In genomic region chr11:88572461-88572860, GRCm38 (mm10) we compare ENCODE assay signal across 15 mouse cellular contexts.
DNase-seq lines count a peak whose midpoint lies in the region; ATAC-seq and TF ChIP-seq lines count a peak whose summit lies in the region.
"Had no signal": no experiment of that assay in that cellular context is flagged by ENCODE, and none has a peak within 500 bp of the region (broad histone marks: within the 10 kb centered on the region; RNA-seq: fewer than 3 reads in every experiment).

No protein-coding gene starts in this region.

- H3ac ChIP-seq in myocyte (ENCODE audit: control insufficient read depth, insufficient read length) = no peak overlapping the region

- no peaks in the 10 kb centered on the region for H3K9me3 ChIP-seq in kidney, embryonic 15.5 days (replicated peaks)
- no peaks in the 10 kb centered on the region for H3K9me3 ChIP-seq in embryonic facial prominence, embryonic 11.5 days (replicated peaks; ENCODE audit: control insufficient read depth, low read length)
- no peaks in the 10 kb centered on the region for H3K9me3 ChIP-seq in hindbrain, embryonic 16.5 days (ENCODE audit: control insufficient read depth, low read length)
- H3K9me3 ChIP-seq: heart, embryonic 12.5 days had no signal

- DNase-seq in kidney, adult 8-10 months = no peak
- peak; percentile 70 for DNase-seq in embryonic facial prominence, embryonic 11.5 days (ENCODE audit: low spot score)
- no peak for DNase-seq in cerebellum, postnatal 36 days
- no peak for DNase-seq in cerebellum, adult 9-11 months
- DNase-seq: cerebellum, postnatal 25 days; gastrocnemius, postnatal 10 days; liver; lung, embryonic 14.5 days; thymus, postnatal 25 days had no signal

- H3K79me2 ChIP-seq in myocyte (ENCODE audit: control insufficient read depth, insufficient read depth) = peaks cover 44% of the 10 kb centered on the region

- 70% methylated on average over 11 of the region's 11 CpGs for WGBS in kidney, embryonic 15.5 days
- 55% methylated on average over 11 of the region's 11 CpGs for WGBS in embryonic facial prominence, embryonic 11.5 days
- 43% methylated on average over 11 of the region's 11 CpGs for WGBS in hindbrain, embryonic 16.5 days

- peaks cover 56% of the 10 kb centered on the region for H3K4me1 ChIP-seq in kidney, embryonic 15.5 days
- H3K4me1 ChIP-seq in embryonic facial prominence, embryonic 11.5 days (ENCODE audit: control insufficient read depth, insufficient read depth, low read length) = peaks cover 3% of the 10 kb centered on the region
- H3K4me1 ChIP-seq in hindbrain, embryonic 16.5 days (ENCODE audit: control insufficient read depth, insufficient read depth, low read depth, low read length) = peaks cover 53% of the 10 kb centered on the region

- H3K27ac ChIP-seq in kidney, embryonic 15.5 days = peak overlapping the region; percentile 18; the same call in 1 of the 2 replicates
- H3K27ac ChIP-seq in embryonic facial prominence, embryonic 11.5 days (replicated peaks; ENCODE audit: low read depth, low read length) = no peak overlapping the region
- no peak overlapping the region for H3K27ac ChIP-seq in hindbrain, embryonic 16.5 days (ENCODE audit: low read depth, low read length)

- no peak for TF ChIP-seq POLR2A in myocyte (IDR thresholded peaks at IDR 0.05; ENCODE audit: insufficient read length, low read depth)

- H3K9ac ChIP-seq in kidney, embryonic 15.5 days = no peak overlapping the region
- H3K9ac ChIP-seq in embryonic facial prominence, embryonic 11.5 days (replicated peaks; ENCODE audit: low read length) = no peak overlapping the region
- no peak overlapping the region for H3K9ac ChIP-seq in hindbrain, embryonic 16.5 days (ENCODE audit: low read depth, low read length)
- H3K9ac ChIP-seq: heart, embryonic 12.5 days; lung, embryonic 14.5 days had no signal

- no peaks in the 10 kb centered on the region for H3K27me3 ChIP-seq in kidney, embryonic 15.5 days
- H3K27me3 ChIP-seq in embryonic facial prominence, embryonic 11.5 days (ENCODE audit: control insufficient read depth, insufficient read depth, low read length) = no peaks in the 10 kb centered on the region
- no peaks in the 10 kb centered on the region for H3K27me3 ChIP-seq in hindbrain, embryonic 16.5 days (replicated peaks; ENCODE audit: control insufficient read depth, insufficient read depth, low read length)
- no peaks in the 10 kb centered on the region for H3K27me3 ChIP-seq in myocyte (ENCODE audit: control insufficient read depth, insufficient read depth, insufficient read length)
- H3K27me3 ChIP-seq: heart, embryonic 12.5 days had no signal

- ATAC-seq in kidney, embryonic 15.5 days (replicated peaks; ENCODE audit: low FRiP score) = no peak
- ATAC-seq in embryonic facial prominence, embryonic 11.5 days (replicated peaks; ENCODE audit: insufficient number of reproducible peaks, low FRiP score, low TSS enrichment, low read depth) = no peak; the same call in 1 of the 2 replicates
- peak; percentile 15; the same call in 1 of the 2 replicates for ATAC-seq in hindbrain, embryonic 16.5 days
- ATAC-seq: CD4-positive, CD25-positive, alpha-beta regulatory T cell, adult 4 months had no signal

- 0 out of 2 replicates have a peak, but pooled peaks cover 11% of the 10 kb centered on the region for H3K36me3 ChIP-seq in kidney, embryonic 15.5 days
- H3K36me3 ChIP-seq in embryonic facial prominence, embryonic 11.5 days (replicated peaks; ENCODE audit: control insufficient read depth, insufficient read depth, low read depth, low read length) = no peaks in the 10 kb centered on the region
- no peaks in the 10 kb centered on the region for H3K36me3 ChIP-seq in hindbrain, embryonic 16.5 days (ENCODE audit: control insufficient read depth, insufficient read depth, low read length)
- H3K36me3 ChIP-seq in myocyte (ENCODE audit: control insufficient read depth, insufficient read depth) = no peaks in the 10 kb centered on the region
- H3K36me3 ChIP-seq: heart, embryonic 12.5 days had no signal

- H3K4me2 ChIP-seq in kidney, embryonic 15.5 days = no peak overlapping the region
- no peak overlapping the region for H3K4me2 ChIP-seq in embryonic facial prominence, embryonic 11.5 days (ENCODE audit: low read depth, low read length)
- no peak overlapping the region for H3K4me2 ChIP-seq in hindbrain, embryonic 16.5 days (ENCODE audit: low read length)
- peak overlapping the region; percentile 16 for H3K4me2 ChIP-seq in myocyte (ENCODE audit: low read depth)
- H3K4me2 ChIP-seq: heart, embryonic 12.5 days; lung, embryonic 14.5 days had no signal

- H3K4me3 ChIP-seq in kidney, embryonic 15.5 days (replicated peaks) = no peak overlapping the region
- no peak overlapping the region for H3K4me3 ChIP-seq in embryonic facial prominence, embryonic 11.5 days (ENCODE audit: low read depth, low read length)
- H3K4me3 ChIP-seq in hindbrain, embryonic 16.5 days (ENCODE audit: low read length) = no peak overlapping the region
- H3K4me3 ChIP-seq in myocyte = no peak overlapping the region
- H3K4me3 ChIP-seq: erythroblast, embryonic 14.5 days; heart, embryonic 12.5 days had no signal

TF ChIP-seq in myocyte, 11 proteins besides CTCF, POLR2A, EP300 and RAD21:
- no peak for TF ChIP-seq REST (IDR thresholded peaks at IDR 0.05; ENCODE audit: insufficient read depth, insufficient read length)
- TF ChIP-seq MYOG (IDR thresholded peaks at IDR 0.05; ENCODE audit: control insufficient read depth in 1 of 3, insufficient read depth in 1 of 3, insufficient read length in 2 of 3, low read depth in 2 of 3) = no peak
- TF ChIP-seq USF1 (IDR thresholded peaks at IDR 0.05; ENCODE audit: low read depth) = no peak
- no peak for TF ChIP-seq SRF (IDR thresholded peaks at IDR 0.05; ENCODE audit: control insufficient read depth, insufficient read length, low read depth)
- peak in 1 of 3 experiments; percentile 13 for TF ChIP-seq MYOD1 (IDR thresholded peaks at IDR 0.05; ENCODE audit: control insufficient read depth in 1 of 3, insufficient read length in 2 of 3, low read depth in 2 of 3)
- TF ChIP-seq TCF12 (IDR thresholded peaks at IDR 0.05; ENCODE audit: insufficient read depth, poor library complexity, severe bottlenecking) = no peak
- no peak for TF ChIP-seq E2F4 (IDR thresholded peaks at IDR 0.05; ENCODE audit: insufficient read depth)
- no peak for TF ChIP-seq TCF3 (IDR thresholded peaks at IDR 0.05; ENCODE audit: insufficient read length, low read depth)
